Mouse (Mus musculus) heart, embryonic 14.5 days (tissue): ENCODE measurements around the gene Trpm6. TPM values are rescaled to one million over a fixed set of nuclear protein-coding genes. Genes with fewer than 3 reads are reported as not detected.
"Not testable (repeated sequence)": the region's sequence is repeated elsewhere in the genome, so short reads cannot be mapped to it uniquely, and the experiment has no call there.

Experiments used
- ATAC-seq: fragments of 200-750 bp; cut with Nextera tagmentation; 2 replicates; pipeline ENCODE4 v1.8.0; 2017; ENCODE audit warnings: low read depth, moderate TSS enrichment; ENCODE audit not compliant: insufficient number of reproducible peaks, insufficient read depth, low FRiP score
- H3K27ac ChIP-seq, 2 experiments: fragments of 200-500 bp in 1 of 2; fragments of 300-500 bp in 1 of 2; sonication (generic) in 1 of 2; replicated peaks in 1 of 2; 2 replicates each; pipeline ENCODE4 v1.5.1; 2012 to 2014; ENCODE audit warnings: low read depth in 2 of 2, low read length in 2 of 2, control low read depth in 1 of 2, mild to moderate bottlenecking in 1 of 2, mixed read lengths in 1 of 2; ENCODE audit not compliant: control insufficient read depth in 1 of 2, insufficient read depth in 1 of 2
- H3K27me3 ChIP-seq: fragments of 300-500 bp; sonication (generic); 2 replicates; pipeline ENCODE4 v1.6.1; 2014; ENCODE audit warnings: mild to moderate bottlenecking, low read length, control low read depth; ENCODE audit not compliant: control insufficient read depth, insufficient read depth
- H3K36me3 ChIP-seq: fragments of 300-500 bp; sonication (generic); 2 replicates; pipeline ENCODE4 v1.6.1; 2014; ENCODE audit warnings: mild to moderate bottlenecking, control low read depth, low read length, mixed read lengths; ENCODE audit not compliant: control insufficient read depth, insufficient read depth
- H3K4me1 ChIP-seq, 2 experiments: fragments of 200-500 bp in 1 of 2; fragments of 300-500 bp in 1 of 2; sonication (generic) in 1 of 2; 2 replicates each; pipeline ENCODE4 v1.6.1; 2012 to 2014; ENCODE audit warnings: low read length in 2 of 2, control low read depth in 1 of 2, mixed read lengths in 1 of 2; ENCODE audit not compliant: control insufficient read depth in 2 of 2, insufficient read depth in 2 of 2
- H3K4me2 ChIP-seq: fragments of 300-500 bp; sonication (generic); 2 replicates; pipeline ENCODE4 v1.6.1; 2014; ENCODE audit warnings: mild to moderate bottlenecking, low read length
- H3K4me3 ChIP-seq, 2 experiments: fragments of 200-500 bp in 1 of 2; fragments of 300-500 bp in 1 of 2; sonication (generic) in 1 of 2; 2 replicates each; pipeline ENCODE4 v1.5.1; 2012 to 2014; ENCODE audit warnings: low read length in 2 of 2, mild to moderate bottlenecking in 2 of 2, control low read depth in 1 of 2, low read depth in 1 of 2, moderate library complexity in 1 of 2; ENCODE audit not compliant: control insufficient read depth in 1 of 2, insufficient read depth in 1 of 2
- H3K9ac ChIP-seq: fragments of 300-500 bp; sonication (generic); 2 replicates; pipeline ENCODE4 v1.6.1; 2014; ENCODE audit warnings: mild to moderate bottlenecking, low read length
- H3K9me3 ChIP-seq: fragments of 300-500 bp; sonication (generic); 2 replicates; pipeline ENCODE4 v1.6.1; 2016; ENCODE audit warnings: low read length, control low read depth; ENCODE audit not compliant: control insufficient read depth
- WGBS: fragments of 180-500 bp; shearing (Covaris S2); extraction: QIAGEN DNeasy Blood & Tissue Kit; methylation state at CpG from one replicate; pipeline ENCODE4 v1.1.7; 2014; 5-methylcytosine and 5-hydroxymethylcytosine counted together
- polyA plus RNA-seq: library from polyadenylated mRNA; unstranded; fragments of >200 nt; fragmentation: Nextera tagmentation; extraction: Ambion mirVana; gene quantifications from 2 replicates; pipeline ENCODE4 v1.2.1, GENCODE M21; 2014

The Trpm6 gene
- 0.15 and 0.31 TPM in 2 replicates for polyA plus RNA-seq

DNA sequence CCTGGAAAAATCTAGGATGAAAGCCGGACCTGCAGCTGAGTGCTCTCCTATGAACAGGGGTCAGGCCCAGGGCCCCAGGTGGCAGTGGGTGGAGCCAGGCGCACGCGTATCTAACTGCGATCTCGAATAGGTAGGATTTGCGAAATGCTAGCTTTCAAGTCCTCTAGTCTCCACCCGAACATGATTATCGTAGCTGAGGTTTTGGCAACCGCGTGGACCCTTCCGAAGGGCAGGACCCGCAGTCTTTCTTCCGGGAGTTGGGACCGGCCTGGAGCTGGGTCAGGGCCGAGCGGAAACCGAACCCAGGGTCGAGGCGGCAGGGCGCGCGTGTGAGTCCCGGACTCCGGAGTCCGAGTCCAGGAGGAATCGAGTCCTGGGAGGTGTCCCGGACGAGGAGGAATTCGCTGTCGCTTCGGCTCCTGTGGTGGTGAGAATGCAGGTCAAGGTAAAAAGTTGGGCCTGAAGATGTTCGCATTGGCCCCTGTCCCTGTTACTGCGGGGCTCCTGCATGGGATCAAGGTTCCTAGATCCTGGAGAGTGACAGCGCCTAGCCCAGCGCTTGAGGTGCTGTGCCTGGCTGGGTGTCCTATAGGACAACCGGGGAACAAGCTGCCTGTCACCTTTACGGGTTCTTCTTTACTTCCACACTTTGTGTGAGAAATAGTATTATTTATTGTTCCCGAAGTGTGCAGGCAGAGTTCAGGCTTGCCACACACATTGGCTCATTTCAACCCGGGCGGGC, at the start of gene Trpm6:
Gene Trpm6, plus strand, starts transcription at position 386 of the 742 bp plus-strand sequence.
- peaks cover 7 to 8% of the 10 kb centered on the region in 2 experiments; a peak in 2 of 4 replicates for H3K4me1 ChIP-seq
- H3K9ac ChIP-seq: peak within 1 kb of the TSS; percentile 65
- WGBS: 7% methylated on average over 41 of the region's 41 CpGs
- peaks cover 12% of the 10 kb centered on the region; the same call in 1 of the 2 replicates for H3K27me3 ChIP-seq
- H3K27ac ChIP-seq: no peak within 1 kb of the TSS
- H3K36me3 ChIP-seq: no peaks in the 10 kb centered on the region
- ATAC-seq: no peak
- H3K4me3 ChIP-seq: peak within 1 kb of the TSS; percentile 49 to 53
- peak within 1 kb of the TSS; percentile 94 for H3K4me2 ChIP-seq
- no peaks in the 10 kb centered on the region for H3K9me3 ChIP-seq

DNA sequence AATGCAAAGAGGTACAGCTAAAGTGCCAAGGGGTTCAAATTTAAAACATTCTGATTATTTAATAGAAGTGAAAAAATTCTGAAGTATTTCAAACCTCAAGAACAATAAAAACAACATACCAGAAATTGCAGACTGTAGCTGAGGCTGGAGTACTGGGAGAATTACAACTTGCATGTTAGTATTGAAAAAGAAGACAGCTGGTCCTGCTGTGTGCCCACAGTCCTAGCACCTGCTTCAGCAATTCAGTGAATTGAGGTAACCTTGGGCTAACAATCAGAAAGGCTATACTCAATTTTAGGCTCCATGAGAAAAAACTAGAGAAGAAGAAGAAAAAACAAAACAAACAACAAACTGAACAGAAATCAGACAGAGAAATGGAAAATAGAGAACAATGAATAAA, 41.7 kb upstream of the Trpm6 start:
- no peak for ATAC-seq
- H3K27ac ChIP-seq: no peak overlapping the region
- no peak overlapping the region for H3K4me3 ChIP-seq
- no peak overlapping the region for H3K4me2 ChIP-seq
- H3K4me1 ChIP-seq: no peaks in the 10 kb centered on the region
- H3K36me3 ChIP-seq: 0 out of 2 replicates have a peak, but pooled peaks cover 7% of the 10 kb centered on the region
- H3K9ac ChIP-seq: no peak overlapping the region
- H3K9me3 ChIP-seq: no peaks in the 10 kb centered on the region
- no peaks in the 10 kb centered on the region for H3K27me3 ChIP-seq

- no peak overlapping the region for H3K4me3 ChIP-seq
- H3K36me3 ChIP-seq: 0 out of 2 replicates have a peak, but pooled peaks cover 7% of the 10 kb centered on the region
- peaks cover 7 to 18% of the 10 kb centered on the region in 2 experiments for H3K4me1 ChIP-seq
- H3K9ac ChIP-seq: no peak overlapping the region
- no peak overlapping the region for H3K4me2 ChIP-seq
- no peak overlapping the region for H3K27ac ChIP-seq
- H3K9me3 ChIP-seq: no peaks in the 10 kb centered on the region
- H3K27me3 ChIP-seq: no peaks in the 10 kb centered on the region
- no peak for ATAC-seq
- WGBS: 71% methylated on average over 6 of the region's 6 CpGs
Observed at GRCm38 (mm10) chr19:18710903-18711302, 38.9 kb upstream of the Trpm6 start.

DNA sequence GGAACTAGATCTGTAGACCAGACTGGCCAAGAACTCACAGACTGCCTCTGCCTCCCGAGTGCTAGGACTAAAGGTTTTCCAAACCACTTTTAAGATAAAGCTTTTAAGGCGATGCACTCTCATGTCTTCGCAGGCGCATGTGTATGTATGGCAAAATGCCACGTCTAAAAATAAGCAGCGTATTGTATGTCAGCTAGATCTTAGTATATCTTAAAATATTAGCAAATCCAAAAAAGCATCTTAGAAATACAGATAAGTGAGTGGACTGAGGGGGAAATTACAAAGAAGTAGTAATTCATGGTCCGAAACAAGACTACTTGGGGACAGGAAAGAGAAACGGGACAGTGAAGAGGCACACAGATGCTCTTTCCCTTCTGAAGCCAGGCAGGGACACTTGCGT, 38.2 kb upstream of the Trpm6 start:
- no peak overlapping the region for H3K4me3 ChIP-seq
- no peaks in the 10 kb centered on the region for H3K27me3 ChIP-seq
- no peak for ATAC-seq
- H3K27ac ChIP-seq: no peak overlapping the region
- no peak overlapping the region for H3K4me2 ChIP-seq
- 76% methylated on average over 9 of the region's 9 CpGs for WGBS
- peaks cover 7 to 18% of the 10 kb centered on the region in 2 experiments for H3K4me1 ChIP-seq
- 0 out of 2 replicates have a peak, but pooled peaks cover 7% of the 10 kb centered on the region for H3K36me3 ChIP-seq
- H3K9me3 ChIP-seq: no peaks in the 10 kb centered on the region
- H3K9ac ChIP-seq: no peak overlapping the region

DNA sequence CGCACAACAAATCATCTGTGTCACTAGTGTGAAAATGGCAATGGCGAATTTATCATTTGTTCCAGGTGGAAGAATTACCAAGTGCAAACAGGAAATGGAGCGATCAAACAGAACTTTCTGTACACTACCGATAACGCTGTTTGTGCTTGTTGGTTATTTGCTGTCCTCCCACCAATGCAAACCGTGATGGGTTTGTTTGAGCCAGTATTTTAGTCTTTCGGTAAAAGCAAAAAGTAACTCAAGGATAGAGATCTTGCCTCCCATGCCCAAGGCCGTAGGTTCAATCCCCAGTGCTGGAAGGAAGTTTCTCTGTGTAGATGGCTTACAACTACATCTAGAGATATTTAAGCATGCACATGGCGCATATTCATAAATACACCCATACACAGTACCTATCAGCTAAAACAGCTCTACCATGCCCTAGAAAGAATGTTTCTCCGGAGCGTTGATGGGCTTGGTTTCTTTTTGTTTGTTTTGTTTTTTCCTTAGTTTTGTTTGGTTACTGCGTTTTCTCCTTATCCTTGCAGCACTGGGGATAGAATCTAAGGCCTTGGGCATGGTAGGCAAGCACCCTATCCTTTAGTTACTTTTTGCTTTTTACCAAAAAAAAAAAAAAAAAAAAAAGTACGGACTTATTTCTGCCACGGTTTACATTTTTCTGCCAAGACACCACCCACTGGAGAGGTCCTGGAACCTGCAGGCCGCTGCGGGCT, 37.5 kb upstream of the Trpm6 start:
- H3K27me3 ChIP-seq: no peaks in the 10 kb centered on the region
- 57% methylated on average over 16 of the region's 16 CpGs for WGBS
- H3K27ac ChIP-seq: peak overlapping the region; percentile 97 to 99
- peak overlapping the region; percentile 68 to 98 for H3K4me3 ChIP-seq
- peak overlapping the region; percentile 82 for H3K9ac ChIP-seq
- H3K9me3 ChIP-seq: no peaks in the 10 kb centered on the region
- peak overlapping the region; percentile 85 for H3K4me2 ChIP-seq
- peaks cover 11 to 21% of the 10 kb centered on the region in 2 experiments for H3K4me1 ChIP-seq
- 0 out of 2 replicates have a peak, but pooled peaks cover 4% of the 10 kb centered on the region for H3K36me3 ChIP-seq
- no peak for ATAC-seq

DNA sequence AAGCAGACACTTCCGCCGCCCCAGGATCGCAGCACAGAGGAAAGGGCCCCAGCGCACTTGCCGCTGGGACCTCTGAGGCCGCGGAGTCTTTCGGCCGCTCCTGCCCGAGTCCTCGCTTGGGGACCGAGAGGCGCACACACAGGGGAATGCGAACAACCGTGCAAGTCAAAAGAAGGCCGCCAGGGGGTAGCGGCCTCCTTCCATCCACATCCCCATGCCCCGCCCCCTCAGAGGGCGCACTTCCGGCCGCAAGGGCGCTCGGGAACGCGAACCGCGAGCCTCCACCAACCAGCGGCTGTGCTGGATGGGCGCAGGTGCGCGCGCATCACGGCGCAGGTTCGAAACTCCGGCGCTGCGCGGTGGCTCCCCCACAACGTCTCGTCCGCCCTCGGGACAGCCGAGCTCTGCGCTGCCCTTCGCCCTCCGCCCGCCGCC, 36.9 kb upstream of the Trpm6 start, which contains the start of gene D030056L22Rik:
Gene D030056L22Rik, plus strand, starts transcription at position 328 of the 435 bp plus-strand sequence.
- no peaks in the 10 kb centered on the region for H3K9me3 ChIP-seq
- H3K36me3 ChIP-seq: peaks cover 7% of the 10 kb centered on the region; the same call in 1 of the 2 replicates
- peaks cover 11 to 21% of the 10 kb centered on the region in 2 experiments for H3K4me1 ChIP-seq
- H3K4me2 ChIP-seq: peak within 1 kb of the TSS; percentile 85
- H3K4me3 ChIP-seq: peak within 1 kb of the TSS; percentile 68 to 98
- peak within 1 kb of the TSS; percentile 82 for H3K9ac ChIP-seq
- peak; percentile 99 for ATAC-seq
- WGBS: under 1% methylated on average over 49 of the region's 49 CpGs
- H3K27me3 ChIP-seq: no peaks in the 10 kb centered on the region
- peak within 1 kb of the TSS; percentile 97 to 99 for H3K27ac ChIP-seq

DNA sequence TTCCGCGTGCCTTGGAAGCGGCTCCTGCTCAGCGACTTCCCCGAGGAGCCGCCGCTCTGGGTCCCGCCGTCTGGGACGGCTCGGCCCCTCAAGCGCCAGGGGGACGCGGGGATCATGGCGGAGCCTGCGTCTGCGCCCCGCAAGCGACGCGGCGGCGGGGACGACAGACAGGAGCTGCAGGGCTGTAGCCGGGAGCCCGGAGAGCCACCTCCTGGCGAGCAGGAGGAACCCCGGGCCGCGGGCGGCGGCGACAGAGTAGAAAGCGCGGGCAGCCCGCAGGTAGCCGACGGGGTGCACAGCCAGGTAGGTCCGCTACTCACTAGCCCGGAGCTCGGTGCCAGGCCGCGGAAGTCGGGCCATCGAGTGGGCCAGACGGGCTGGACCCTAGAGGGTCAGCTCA, 36.4 kb upstream of the Trpm6 start:
- peak; percentile 40 for ATAC-seq
- not testable (repeated sequence) for H3K36me3 ChIP-seq, H3K27me3 ChIP-seq, H3K9me3 ChIP-seq
- Histone ChIP-seq H3K4me1 (peaks cover 11 to 21% of the 10 kb centered on the region in 2 experiments), H3K4me3 (peak overlapping the region; percentile 68 to 98), H3K9ac (peak overlapping the region; percentile 82), H3K27ac (peak overlapping the region; percentile 85 to 97), H3K4me2 (peak overlapping the region; percentile 85)
- WGBS: under 1% methylated on average over 36 of the region's 46 CpGs
